Mouse (Mus musculus) bone marrow, adult 2 months (tissue): ENCODE measurements around the gene Ndufa9. TPM values are rescaled to one million over a fixed set of nuclear protein-coding genes. Genes with fewer than 3 reads are reported as not detected.

Source experiments
- H3K27ac ChIP-seq: fragments of 200-500 bp; 2 replicates; pipeline ENCODE4 v1.5.1; 2012; ENCODE audit warnings: low read depth, mild to moderate bottlenecking, control low read depth, inconsistent platforms, low read length; ENCODE audit not compliant: control insufficient read depth, poor library complexity, insufficient read depth
- H3K4me1 ChIP-seq: fragments of 200-500 bp; 2 replicates; pipeline ENCODE4 v1.6.1; 2011; ENCODE audit warnings: low read length; ENCODE audit not compliant: control insufficient read depth, insufficient read depth
- H3K4me3 ChIP-seq: fragments of 200-500 bp; replicated peaks from 2 replicates; pipeline ENCODE3; 2011; ENCODE audit warnings: mild to moderate bottlenecking, low read depth, low read length, control low read depth; ENCODE audit not compliant: control insufficient read depth
- CTCF ChIP-seq: fragments of 200-500 bp; IDR thresholded peaks from 2 replicates; pipeline ENCODE4 v1.5.1; 2011; ENCODE audit warnings: low read length, control low read depth; ENCODE audit not compliant: control insufficient read depth, insufficient read depth
- POLR2A ChIP-seq: fragments of 200-500 bp; IDR thresholded peaks from 2 replicates; pipeline ENCODE4 v1.6.1; 2011; ENCODE audit warnings: low read depth, mild to moderate bottlenecking, control low read depth, low read length, borderline replicate concordance; ENCODE audit not compliant: control insufficient read depth
- WGBS: fragments of 180-500 bp; shearing (Covaris S2); methylation state at CpG from one replicate; pipeline ENCODE4 v1.1.7; 2018; 5-methylcytosine and 5-hydroxymethylcytosine counted together
- polyA plus RNA-seq: library from polyadenylated mRNA; stranded (reverse); fragments of >200 nt; gene quantifications from 2 replicates; pipeline ENCODE4 v1.2.4, GENCODE M21; 2011; ENCODE audit warnings: low replicate concordance; ENCODE audit not compliant: missing spikeins, insufficient read depth, insufficient read length

Gene Ndufa9
- polyA plus RNA-seq, 1 experiment = 39.4 TPM

DNA sequence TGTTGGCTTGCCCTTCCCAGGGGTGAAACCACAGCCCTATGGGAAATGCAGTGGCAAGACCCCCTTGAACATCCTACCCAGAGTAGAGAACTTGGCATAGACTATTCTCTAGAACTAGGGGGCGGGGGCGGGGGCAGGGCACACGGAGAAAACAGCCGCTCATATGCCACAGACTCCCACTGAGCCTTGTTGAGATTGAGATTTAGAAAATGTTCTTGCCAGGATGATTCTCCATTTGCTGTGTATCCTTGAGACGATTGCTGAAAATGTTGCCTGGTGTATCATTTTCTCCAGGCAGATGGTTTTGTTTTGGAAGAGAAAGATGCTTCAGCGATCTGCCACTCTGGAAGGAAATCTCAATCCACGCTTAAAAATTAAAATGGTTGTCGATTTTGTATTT lies 40.4 kb downstream of the Ndufa9 start:
- WGBS = 81% methylated on average over 8 of the region's 8 CpGs
- Histone ChIP-seq H3K4me1 (no peaks in the 10 kb centered on the region), H3K4me3 (no peak overlapping the region), H3K27ac (no peak overlapping the region)
- no peak for TF ChIP-seq POLR2A
- TF ChIP-seq CTCF = no peak

DNA sequence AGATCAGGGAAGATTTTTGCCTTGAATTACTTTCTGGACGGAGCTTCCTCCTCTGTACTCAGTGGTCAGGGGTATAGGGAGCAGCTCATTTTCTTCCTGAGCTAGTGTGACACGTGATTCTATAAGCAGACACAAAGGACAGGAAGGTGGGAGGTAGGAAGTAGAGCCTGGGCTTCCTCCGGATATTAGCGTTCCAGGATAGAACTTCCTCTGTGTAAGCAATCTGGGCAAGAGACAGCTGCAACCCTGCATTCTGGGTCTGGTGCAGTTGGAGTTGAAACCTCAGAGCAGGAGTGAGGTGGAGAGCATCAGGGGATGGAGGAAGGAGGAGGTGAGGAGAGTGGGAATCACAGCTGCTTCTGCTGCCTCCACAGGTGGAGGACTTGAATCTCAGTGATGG lies 40.8 kb downstream of the Ndufa9 start:
- Histone ChIP-seq H3K4me1 (no peaks in the 10 kb centered on the region), H3K27ac (no peak overlapping the region), H3K4me3 (no peak overlapping the region)
- TF ChIP-seq POLR2A (no peak), CTCF (no peak)
- WGBS = 7% methylated on average over 4 of the region's 4 CpGs

GRCm38 (mm10) chr6:126806783-126807182 lies 42.2 kb downstream of the Ndufa9 start:
- H3K4me1 ChIP-seq = no peaks in the 10 kb centered on the region
- WGBS = 74% methylated on average over 3 of the region's 3 CpGs

DNA sequence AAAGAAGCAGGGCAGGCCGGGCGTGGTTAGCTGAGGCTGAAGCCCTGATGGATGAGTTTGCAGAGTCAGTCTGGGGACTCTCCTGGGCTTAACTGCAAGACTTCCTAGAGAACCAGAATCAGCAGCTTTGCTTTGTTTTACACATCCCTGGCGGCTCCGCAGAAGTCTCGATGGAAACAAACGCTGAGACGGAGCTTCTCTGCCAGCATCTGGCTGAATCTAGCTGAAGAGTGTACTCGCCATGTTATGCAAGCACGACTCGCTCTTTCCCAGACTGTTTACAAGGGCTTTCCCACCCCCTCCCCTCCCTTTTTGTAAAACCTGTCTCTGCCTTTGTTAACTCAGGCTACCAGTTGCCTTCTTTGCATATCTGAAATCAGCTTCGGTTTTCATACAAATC lies 46.0 kb downstream of the Ndufa9 start:
- TF ChIP-seq CTCF (no peak), POLR2A (no peak)
- WGBS = 57% methylated on average over 11 of the region's 11 CpGs
- no peaks in the 10 kb centered on the region for H3K4me1 ChIP-seq
- H3K27ac ChIP-seq = no peak overlapping the region
- H3K4me3 ChIP-seq = no peak overlapping the region

More at GRCm38 (mm10) chr6:126806783-126807182, 42.2 kb downstream of the Ndufa9 start:
- no peak overlapping the region for H3K4me3 ChIP-seq
- H3K27ac ChIP-seq = no peak overlapping the region
- TF ChIP-seq CTCF (peak; percentile 23; the same call in 1 of the 2 replicates), POLR2A (no peak)

- 76% methylated on average over 6 of the region's 6 CpGs for WGBS
- H3K27ac ChIP-seq = no peak overlapping the region
- no peak overlapping the region for H3K4me3 ChIP-seq
- no peaks in the 10 kb centered on the region; the same call in 1 of the 2 replicates for H3K4me1 ChIP-seq
- TF ChIP-seq CTCF (no peak), POLR2A (no peak)
These were observed 54.2 kb downstream of the Ndufa9 start for GRCm38 (mm10) chr6:126794751-126795150.

GRCm38 (mm10) chr6:126793689-126794088 lies 55.2 kb downstream of the Ndufa9 start:
- Histone ChIP-seq H3K4me3 (no peak overlapping the region), H3K27ac (no peak overlapping the region), H3K4me1 (no peaks in the 10 kb centered on the region; the same call in 1 of the 2 replicates)
- no peak for TF ChIP-seq POLR2A
- no peak for TF ChIP-seq CTCF
- 91% methylated on average over 6 of the region's 6 CpGs for WGBS

DNA sequence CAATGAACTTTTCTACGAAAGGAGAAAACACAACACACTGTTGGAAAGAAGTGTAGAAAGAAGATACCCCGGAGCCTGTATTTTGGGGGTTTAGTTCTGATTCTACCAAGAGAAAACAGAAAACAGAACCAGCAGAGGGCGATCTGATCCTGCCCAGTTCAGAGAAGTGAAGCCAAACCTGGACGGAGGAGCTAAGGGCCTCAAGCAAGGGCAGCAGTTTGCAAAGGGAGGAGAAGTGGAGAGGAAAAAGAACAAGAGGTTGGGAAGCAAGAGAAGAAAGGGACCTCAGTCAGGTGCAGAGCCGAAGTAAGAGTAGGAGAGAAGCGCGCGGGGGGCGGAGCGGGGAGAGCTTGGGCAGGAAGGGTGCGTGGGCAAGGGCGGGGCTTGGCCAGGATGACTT lies 57.0 kb downstream of the Ndufa9 start:
- Histone ChIP-seq H3K4me3 (no peak overlapping the region), H3K27ac (no peak overlapping the region; the same call in 1 of the 2 replicates), H3K4me1 (no peaks in the 10 kb centered on the region; the same call in 1 of the 2 replicates)
- TF ChIP-seq CTCF (peak; percentile 17; the same call in 1 of the 2 replicates), POLR2A (no peak)
- 13% methylated on average over 12 of the region's 12 CpGs for WGBS

GRCm38 (mm10) chr6:126791488-126791887 lies 57.4 kb downstream of the Ndufa9 start:
- 3% methylated on average over 4 of the region's 4 CpGs for WGBS
- Histone ChIP-seq H3K4me1 (no peaks in the 10 kb centered on the region; the same call in 1 of the 2 replicates), H3K27ac (no peak overlapping the region), H3K4me3 (no peak overlapping the region)
- TF ChIP-seq POLR2A (no peak), CTCF (no peak)

GRCm38 (mm10) chr6:126788863-126789262 lies 60.1 kb downstream of the Ndufa9 start:
- WGBS = 69% methylated on average over 8 of the region's 8 CpGs

More at GRCm38 (mm10) chr6:126788863-126789262, 60.1 kb downstream of the Ndufa9 start:
- H3K4me3 ChIP-seq = no peak overlapping the region
- TF ChIP-seq CTCF = no peak
- no peak for TF ChIP-seq POLR2A
- H3K4me1 ChIP-seq = no peaks in the 10 kb centered on the region
- H3K27ac ChIP-seq = no peak overlapping the region
